Mouse (Mus musculus) midbrain, postnatal 0 days (tissue): Measurements from ENCODE around the gene Mrps35. TPM values are rescaled to one million over a fixed set of nuclear protein-coding genes. Genes with fewer than 3 reads are reported as not detected.

Experiments used
- ATAC-seq: fragments of 200-750 bp; cut with Nextera tagmentation; 2 replicates; pipeline ENCODE4 v1.8.0; 2017; ENCODE audit warnings: moderate number of reproducible peaks, mild to moderate bottlenecking, moderate TSS enrichment, moderate library complexity; ENCODE audit not compliant: low FRiP score
- DNase-seq: peaks from one replicate; pipeline ENCODE4 v3.0.0-alpha.2; 2015; ENCODE audit warnings: low spot score
- H3K27ac ChIP-seq: fragments of 300-500 bp; sonication (generic); 2 replicates; pipeline ENCODE4 v1.5.1; 2014; ENCODE audit warnings: low read depth, mild to moderate bottlenecking, low read length, mixed read lengths
- H3K27me3 ChIP-seq: fragments of 300-500 bp; sonication (generic); 2 replicates; pipeline ENCODE4 v1.6.1; 2014; ENCODE audit warnings: low read length, control low read depth, mixed read lengths; ENCODE audit not compliant: insufficient read depth
- H3K36me3 ChIP-seq: fragments of 300-500 bp; sonication (generic); 2 replicates; pipeline ENCODE4 v1.6.1; 2014; ENCODE audit warnings: low read length, control low read depth, mixed read lengths; ENCODE audit not compliant: insufficient read depth
- H3K4me1 ChIP-seq: fragments of 300-500 bp; sonication (generic); 2 replicates; pipeline ENCODE4 v1.6.1; 2014; ENCODE audit warnings: mild to moderate bottlenecking, control low read depth, antibody characterized with exemption, low read length, mixed read lengths; ENCODE audit not compliant: insufficient read depth
- H3K4me2 ChIP-seq: fragments of 300-500 bp; sonication (generic); 2 replicates; pipeline ENCODE4 v1.6.1; 2014; ENCODE audit warnings: low read depth, mild to moderate bottlenecking, low read length, mixed read lengths; ENCODE audit not compliant: poor library complexity, severe bottlenecking
- H3K4me3 ChIP-seq: fragments of 300-500 bp; sonication (generic); 2 replicates; pipeline ENCODE4 v1.5.1; 2014; ENCODE audit warnings: low read depth, mild to moderate bottlenecking, low read length, moderate library complexity
- H3K9ac ChIP-seq: fragments of 300-500 bp; sonication (generic); replicated peaks from 2 replicates; pipeline ENCODE4 v1.6.1; 2014; ENCODE audit warnings: mild to moderate bottlenecking, low read length, moderate library complexity, mixed read lengths; ENCODE audit not compliant: poor library complexity, severe bottlenecking
- H3K9me3 ChIP-seq: fragments of 300-500 bp; sonication (generic); 2 replicates; pipeline ENCODE4 v1.6.1; 2016; ENCODE audit warnings: low read length, control low read depth
- CTCF ChIP-seq: IDR thresholded peaks from 2 replicates; pipeline ENCODE4 v1.5.1; 2016; ENCODE audit warnings: antibody characterized with exemption, mild to moderate bottlenecking
- WGBS: fragments of 180-500 bp; shearing (Covaris S2); extraction: QIAGEN DNeasy Blood & Tissue Kit; methylation state at CpG from one replicate; pipeline ENCODE4 v1.1.7; 2014; 5-methylcytosine and 5-hydroxymethylcytosine counted together
- polyA plus RNA-seq: library from polyadenylated mRNA; unstranded; fragments of >200 nt; fragmentation: Nextera tagmentation; extraction: Ambion mirVana; gene quantifications from 2 replicates; pipeline ENCODE4 v1.2.1, GENCODE M21; 2015
- total RNA-seq: library from RNA; depleted of rRNA; stranded (reverse); fragments of >200 nt; gene quantifications from 2 replicates; pipeline ENCODE4 v1.2.3, GENCODE M21; 2014

Gene Mrps35
- total and polyA plus RNA-seq, 2 experiments from 2014 or later: 8.9 to 61.0 TPM

DNA sequence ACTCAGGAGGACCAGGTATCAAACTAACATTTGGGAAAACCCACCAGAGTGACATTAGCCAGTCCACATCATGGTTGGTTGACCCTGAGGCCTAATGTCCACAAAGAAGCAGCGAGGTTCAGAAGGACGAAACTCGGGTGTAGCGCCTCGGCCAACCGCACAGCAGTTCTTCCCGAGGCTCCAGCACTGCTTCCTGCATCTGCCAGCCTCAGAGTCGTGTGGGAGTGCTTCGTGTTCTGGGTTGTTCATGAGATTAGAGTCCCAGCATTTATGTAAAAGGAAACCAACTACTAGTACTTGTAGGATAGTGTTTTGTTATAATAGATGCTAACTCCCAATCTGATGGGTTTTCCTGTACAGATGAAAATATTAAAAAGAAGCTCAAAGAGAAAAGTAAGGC lies 43.3 kb upstream of the Mrps35 start:
- H3K9me3 ChIP-seq: no peaks in the 10 kb centered on the region
- ATAC-seq (no peak), DNase-seq (no peak)
- H3K4me2 ChIP-seq: no peak overlapping the region
- no peaks in the 10 kb centered on the region for H3K36me3 ChIP-seq
- H3K27me3 ChIP-seq: no peaks in the 10 kb centered on the region
- no peaks in the 10 kb centered on the region for H3K4me1 ChIP-seq
- no peak for TF ChIP-seq CTCF
- WGBS: 88% methylated on average over 9 of the region's 9 CpGs
- H3K27ac ChIP-seq: no peak overlapping the region
- H3K9ac ChIP-seq: no peak overlapping the region
- H3K4me3 ChIP-seq: no peak overlapping the region

GRCm38 (mm10) chr6:146999755-147000154 lies 42.8 kb upstream of the Mrps35 start:
- no peaks in the 10 kb centered on the region for H3K9me3 ChIP-seq
- H3K27me3 ChIP-seq: no peaks in the 10 kb centered on the region
- 92% methylated on average over 2 of the region's 2 CpGs for WGBS
- H3K4me3 ChIP-seq: no peak overlapping the region
- no peak overlapping the region for H3K9ac ChIP-seq
- no peak for TF ChIP-seq CTCF
- ATAC-seq (no peak), DNase-seq (no peak)
- no peak overlapping the region for H3K27ac ChIP-seq
- no peaks in the 10 kb centered on the region for H3K36me3 ChIP-seq
- no peaks in the 10 kb centered on the region for H3K4me1 ChIP-seq
- no peak overlapping the region for H3K4me2 ChIP-seq

- Histone ChIP-seq H3K4me3 (no peak overlapping the region), H3K27ac (no peak overlapping the region), H3K9me3 (no peaks in the 10 kb centered on the region), H3K4me2 (no peak overlapping the region), H3K36me3 (no peaks in the 10 kb centered on the region; the same call in 1 of the 2 replicates), H3K9ac (no peak overlapping the region), H3K27me3 (no peaks in the 10 kb centered on the region), H3K4me1 (no peaks in the 10 kb centered on the region)
- ATAC-seq (no peak), DNase-seq (peak; percentile 46)
- 65% methylated on average over 3 of the region's 3 CpGs for WGBS
- peak; percentile 71 for TF ChIP-seq CTCF
These were observed 34.4 kb upstream of the Mrps35 start for GRCm38 (mm10) chr6:147008148-147008547.

GRCm38 (mm10) chr6:147010358-147010757 lies 32.2 kb upstream of the Mrps35 start:
- H3K9me3 ChIP-seq: no peaks in the 10 kb centered on the region
- WGBS: 92% methylated on average over 6 of the region's 6 CpGs
- H3K4me1 ChIP-seq: no peaks in the 10 kb centered on the region
- H3K9ac ChIP-seq: no peak overlapping the region
- DNase-seq (no peak), ATAC-seq (no peak)
- no peak overlapping the region for H3K27ac ChIP-seq
- no peak overlapping the region for H3K4me3 ChIP-seq
- no peak overlapping the region for H3K4me2 ChIP-seq
- H3K36me3 ChIP-seq: no peaks in the 10 kb centered on the region; the same call in 1 of the 2 replicates
- no peaks in the 10 kb centered on the region for H3K27me3 ChIP-seq
- no peak for TF ChIP-seq CTCF

DNA sequence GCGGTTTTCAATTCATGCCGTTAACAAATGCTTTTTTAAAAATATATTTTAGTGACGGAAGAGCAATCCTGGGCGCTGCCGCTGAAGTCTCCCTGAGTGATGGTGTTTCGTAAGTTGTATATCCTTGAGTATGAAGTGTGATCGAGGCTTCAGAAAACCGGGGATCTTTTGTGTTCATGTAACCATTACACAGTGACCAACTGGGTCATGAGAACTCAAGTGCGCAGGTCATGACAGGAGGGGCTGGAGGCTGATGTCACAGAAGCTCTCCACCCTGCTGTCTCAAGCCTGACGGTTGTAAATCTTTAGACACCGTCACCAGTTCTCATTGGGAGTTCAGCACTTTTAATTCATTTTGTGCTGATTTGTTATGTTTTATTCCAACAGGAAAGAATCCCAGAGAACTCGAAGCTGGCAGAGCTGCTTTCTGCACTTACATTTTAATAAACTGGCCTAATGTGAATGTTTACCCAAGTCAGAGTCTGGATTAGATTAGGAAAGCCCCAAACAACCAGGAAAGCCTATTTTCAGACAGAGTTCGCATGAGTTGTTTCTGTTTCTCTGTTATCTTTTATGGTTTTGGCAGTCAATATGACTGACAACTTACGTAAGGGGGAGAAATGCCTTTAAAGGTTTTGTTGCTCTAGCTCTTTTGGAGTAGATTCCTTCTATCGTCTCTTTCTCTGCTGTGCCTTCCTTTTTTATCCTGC lies 31.6 kb upstream of the Mrps35 start:
- Histone ChIP-seq H3K9me3 (no peaks in the 10 kb centered on the region), H3K4me3 (no peak overlapping the region), H3K9ac (no peak overlapping the region), H3K4me1 (no peaks in the 10 kb centered on the region), H3K27ac (no peak overlapping the region), H3K27me3 (no peaks in the 10 kb centered on the region), H3K4me2 (no peak overlapping the region), H3K36me3 (peaks cover 3% of the 10 kb centered on the region; the same call in 1 of the 2 replicates)
- ATAC-seq (no peak), DNase-seq (no peak)
- 88% methylated on average over 15 of the region's 15 CpGs for WGBS
- no peak for TF ChIP-seq CTCF

DNA sequence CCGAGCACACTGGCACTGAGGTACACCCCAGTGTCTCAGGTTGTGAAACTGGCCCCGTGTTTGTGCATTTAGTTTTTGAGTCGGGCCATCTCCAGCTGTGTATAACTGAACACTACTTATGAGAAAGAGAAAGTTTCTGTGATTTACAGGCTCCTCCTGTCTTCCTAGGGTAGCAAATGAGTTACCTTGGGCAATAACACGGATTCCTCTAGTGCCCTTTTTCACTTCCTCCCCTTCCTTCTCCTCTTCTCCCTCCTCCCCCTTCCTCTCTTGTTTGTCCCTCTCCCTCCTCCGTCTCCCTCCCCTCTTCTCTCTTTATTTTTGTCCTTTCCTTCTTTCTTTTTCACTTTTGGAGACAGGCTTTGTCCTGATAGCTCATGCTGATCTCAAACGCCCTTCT lies 31.0 kb upstream of the Mrps35 start:
- Histone ChIP-seq H3K4me2 (no peak overlapping the region), H3K27ac (no peak overlapping the region), H3K9me3 (no peaks in the 10 kb centered on the region), H3K4me3 (no peak overlapping the region), H3K27me3 (no peaks in the 10 kb centered on the region), H3K4me1 (no peaks in the 10 kb centered on the region), H3K9ac (no peak overlapping the region), H3K36me3 (peaks cover 3% of the 10 kb centered on the region)
- 75% methylated on average over 6 of the region's 6 CpGs for WGBS
- no peak for ATAC-seq
- no peak for TF ChIP-seq CTCF
- no peak for DNase-seq
